Mouse (Mus musculus): Measurements from ENCODE around the gene Tnp2.

- TF ChIP-seq HCFC1 (IDR thresholded peaks at IDR 0.05; ENCODE audit: borderline replicate concordance, insufficient read depth, low read length) (no peak), MAFK (IDR thresholded peaks at IDR 0.05; ENCODE audit: insufficient read depth, low read depth, low read length) (no peak), CHD2 (IDR thresholded peaks at IDR 0.05; ENCODE audit: low read depth, low read length) (no peak)
Observed at GRCm38 (mm10) chr16:10788271-10788670, at the start of gene Tnp2.
